Mouse (Mus musculus): ENCODE measurements around the gene Scrn2.

DNA sequence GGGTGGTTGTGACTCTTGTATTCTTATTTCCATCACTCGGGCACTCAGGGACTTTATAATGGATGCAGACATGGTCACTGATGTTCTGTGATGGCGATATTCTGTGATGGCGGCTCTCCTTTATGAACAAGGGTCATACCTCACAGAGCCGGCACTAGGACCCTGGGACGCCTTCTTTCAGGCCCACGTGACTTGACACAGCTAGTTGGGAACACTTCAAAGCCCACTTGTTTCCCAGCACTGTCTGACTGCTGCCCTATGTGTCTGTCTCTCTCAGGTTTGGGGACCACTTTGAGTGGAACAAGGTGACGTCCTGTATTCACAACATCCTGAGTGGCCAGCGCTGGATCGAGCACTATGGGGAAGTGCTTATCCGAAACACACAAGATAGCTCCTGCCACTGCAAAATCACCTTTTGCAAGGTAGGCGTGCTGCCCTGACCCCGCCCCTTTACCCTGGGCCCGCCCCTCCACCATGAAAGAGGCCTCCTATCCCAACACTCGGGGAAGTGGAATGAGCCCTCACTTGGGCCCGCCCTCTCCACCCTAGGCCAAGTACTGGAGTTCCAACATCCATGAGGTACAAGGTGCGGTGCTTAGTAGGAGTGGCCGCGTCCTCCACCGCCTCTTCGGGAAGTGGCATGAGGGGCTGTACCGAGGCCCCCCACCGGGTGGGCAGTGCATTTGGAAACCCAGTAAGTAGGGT, 37.1 kb downstream of the Scrn2 start:
- TF ChIP-seq CTCF (IDR thresholded peaks at IDR 0.05; ENCODE audit: low read depth, low read length) (no peak), POLR2A (IDR thresholded peaks at IDR 0.05; ENCODE audit: extremely low read depth, insufficient read depth, low read length) (no peak)

Data from liver, adult 2 months (tissue).